Mouse (Mus musculus): ENCODE data around the gene Cyp4f14.

Gene Cyp4f14

DNA sequence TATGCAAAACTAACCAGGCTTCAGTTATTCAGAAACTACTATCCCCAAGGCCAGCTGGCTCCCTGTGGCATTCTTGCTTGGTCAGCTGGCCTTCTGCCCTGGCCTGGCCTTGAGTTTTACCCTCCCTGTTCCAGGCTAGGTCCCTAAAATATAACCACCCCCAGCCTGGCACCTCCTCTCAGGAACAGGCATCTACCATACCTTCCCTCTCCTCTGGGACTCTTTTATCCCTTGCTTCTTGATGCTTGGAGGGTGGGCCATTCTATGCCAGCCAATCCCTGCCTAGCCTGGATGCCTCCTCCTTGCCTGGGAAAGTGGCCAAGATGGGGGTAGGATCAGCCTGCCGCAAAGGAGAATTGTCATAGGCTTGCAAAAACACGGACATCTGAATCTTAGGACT lies at the start of gene Cyp4f14:
Gene Cyp4f14 (minus strand): TSS at position 212 of the 400 bp plus-strand sequence.
- DNase-seq (ENCODE audit: low spot score in 2 of 2): no peak

DNA sequence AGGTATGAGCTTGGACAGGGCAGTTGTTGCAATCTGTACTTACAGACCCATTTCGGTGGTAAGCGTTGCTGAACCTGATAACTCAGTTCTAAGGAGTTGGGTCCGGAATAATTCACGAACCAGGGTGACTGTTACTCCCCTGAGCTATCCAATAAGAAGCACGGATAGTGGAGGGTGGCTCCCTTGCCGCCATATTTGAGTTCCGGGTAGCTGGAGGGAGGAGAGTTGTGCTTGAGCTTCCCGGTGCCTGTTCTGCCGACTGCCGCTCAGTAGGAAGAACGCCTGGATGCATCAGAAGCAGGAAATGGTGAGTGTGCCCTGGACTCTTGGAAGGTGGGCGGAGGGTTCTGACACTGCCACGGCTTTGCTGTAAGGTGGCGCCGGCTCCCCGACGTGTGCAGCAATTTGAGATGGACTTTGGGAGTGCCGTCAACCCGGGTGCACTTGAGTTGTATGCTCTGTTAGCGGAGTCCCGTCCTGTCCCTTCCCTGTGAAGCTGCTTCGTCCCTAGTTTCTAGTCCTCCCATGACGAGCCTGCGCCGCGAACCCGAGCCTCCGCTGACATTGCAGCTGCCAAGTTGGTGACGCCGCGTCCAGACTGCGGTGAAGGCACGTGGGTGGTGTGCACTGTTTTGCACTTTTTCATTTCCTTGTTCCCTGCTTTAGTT lies 48.6 kb upstream of the Cyp4f14 start, which contains the start of gene Zfp472:
Gene Zfp472 (plus strand): TSS at position 192 of the 668 bp plus-strand sequence.
- DNase-seq (ENCODE audit: low spot score in 2 of 2): peak; percentile 81 to 88

GRCm38 (mm10) chr17:32965253-32965622 lies 48.1 kb upstream of the Cyp4f14 start:
- DNase-seq (ENCODE audit: low spot score in 2 of 2): no peak

- DNase-seq (ENCODE audit: low spot score in 2 of 2): peak; percentile 54 to 83
These were observed 34.3 kb upstream of the Cyp4f14 start for GRCm38 (mm10) chr17:32951441-32951840.

- no peak for DNase-seq (ENCODE audit: low spot score in 2 of 2)
These were observed 33.9 kb upstream of the Cyp4f14 start for GRCm38 (mm10) chr17:32951006-32951405.

DNA sequence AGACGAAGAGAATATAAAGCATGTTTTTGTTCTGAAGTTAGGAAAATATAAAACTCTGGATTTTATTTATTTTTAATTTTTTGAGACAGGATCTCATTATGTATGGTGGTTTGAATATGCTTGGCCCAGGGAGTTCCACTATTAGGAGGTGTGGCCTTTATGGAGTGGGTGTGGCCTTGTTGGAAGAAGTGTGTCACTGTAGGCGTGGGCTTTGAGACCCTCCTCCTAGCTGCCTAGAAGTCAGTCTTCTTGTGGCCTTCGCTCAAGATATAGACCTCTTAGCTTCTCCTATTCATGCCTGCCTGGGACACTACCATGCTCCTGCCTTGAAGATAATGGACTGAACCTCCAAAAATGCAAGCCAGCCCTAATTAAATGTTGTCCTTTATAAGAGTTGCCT lies 33.0 kb upstream of the Cyp4f14 start:
- no peak for DNase-seq (ENCODE audit: low spot score in 2 of 2)

GRCm38 (mm10) chr17:32947215-32947914 lies 30.2 kb upstream of the Cyp4f14 start, which contains the start of gene Cyp4f13:
Gene Cyp4f13, minus strand, starts transcription at chr17:32947402.
- DNase-seq (ENCODE audit: low spot score in 2 of 2): peak; percentile 88 to 90

DNA sequence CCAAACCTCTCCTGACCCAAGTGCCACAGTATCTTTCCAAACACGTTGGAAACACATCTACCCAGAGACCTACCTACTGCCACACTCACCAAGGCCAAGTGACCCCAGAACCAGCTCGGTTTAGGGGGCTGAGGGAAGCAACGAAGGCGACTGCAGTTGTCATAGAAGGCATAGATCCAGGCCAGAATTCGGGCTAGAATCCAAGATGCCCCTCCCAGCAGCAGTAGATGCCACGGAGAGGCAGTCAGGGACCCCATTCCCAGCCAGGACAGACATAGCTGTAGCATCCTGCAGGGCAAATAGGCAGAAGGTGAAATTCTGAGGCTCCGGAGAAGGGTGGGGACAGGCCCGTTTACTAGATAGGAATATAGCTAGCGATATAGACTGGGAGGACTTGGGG lies 29.6 kb upstream of the Cyp4f14 start:
- no peak for DNase-seq (ENCODE audit: low spot score in 2 of 2)

DNA sequence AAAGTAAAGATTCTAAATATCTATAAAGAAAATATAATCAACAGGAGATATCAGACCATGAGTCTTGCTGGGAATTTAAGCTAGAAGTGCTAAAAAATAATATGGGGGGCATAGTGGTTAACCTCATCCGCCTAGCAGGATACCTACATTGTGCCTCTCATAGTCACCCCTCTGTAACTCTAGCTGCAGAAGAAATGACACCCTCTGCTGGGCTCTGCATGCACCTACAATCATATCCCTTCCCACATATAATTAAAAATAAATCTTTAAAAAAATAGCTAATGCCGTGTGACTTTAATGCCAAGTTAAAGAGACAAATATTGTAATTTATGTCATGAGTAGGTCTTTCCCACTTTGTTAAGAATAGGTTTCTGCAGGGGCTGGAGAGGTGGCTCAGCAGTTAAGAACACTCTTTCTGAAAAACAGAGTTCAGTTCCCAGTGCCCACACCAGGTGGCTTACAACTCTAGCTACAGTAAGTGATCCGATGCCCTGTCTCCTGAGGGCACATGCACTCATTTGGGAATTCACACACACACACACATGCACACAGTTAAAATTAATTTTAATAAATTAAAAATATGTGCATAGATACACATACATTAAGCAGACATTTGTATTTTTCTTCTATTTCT lies 27.4 kb upstream of the Cyp4f14 start:
- no peak for DNase-seq (ENCODE audit: low spot score in 2 of 2)

DNA sequence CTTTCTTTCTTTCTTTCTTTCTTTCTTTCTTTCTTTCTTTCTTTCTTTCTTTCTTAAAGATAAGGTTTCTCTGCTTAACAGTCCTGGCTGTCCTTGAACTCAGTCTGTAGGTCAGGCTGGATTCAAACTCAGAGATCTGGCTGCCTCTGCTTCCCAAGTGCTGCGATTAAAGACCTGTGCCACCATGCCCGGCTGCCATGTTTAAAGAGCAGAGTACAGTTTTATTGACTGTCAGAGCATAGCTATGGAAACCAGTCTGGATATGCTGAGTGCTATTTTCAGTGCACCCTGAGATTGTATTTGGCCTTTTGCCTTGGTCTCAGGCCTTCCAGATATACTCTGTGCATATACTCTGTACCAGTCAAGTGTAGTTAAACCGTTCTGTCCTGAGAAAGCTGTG lies 26.5 kb upstream of the Cyp4f14 start:
- DNase-seq (ENCODE audit: low spot score in 2 of 2): no peak

GRCm38 (mm10) chr17:32939831-32940230 lies 22.7 kb upstream of the Cyp4f14 start:
- DNase-seq (ENCODE audit: low spot score in 2 of 2): no peak

GRCm38 (mm10) chr17:32927803-32928202 lies 10.7 kb upstream of the Cyp4f14 start:
- DNase-seq (ENCODE audit: low spot score in 2 of 2): no peak

- peak; percentile 53 to 56 for DNase-seq (ENCODE audit: low spot score in 2 of 2)
These were observed 7.6 kb upstream of the Cyp4f14 start for GRCm38 (mm10) chr17:32924658-32925312.

DNA sequence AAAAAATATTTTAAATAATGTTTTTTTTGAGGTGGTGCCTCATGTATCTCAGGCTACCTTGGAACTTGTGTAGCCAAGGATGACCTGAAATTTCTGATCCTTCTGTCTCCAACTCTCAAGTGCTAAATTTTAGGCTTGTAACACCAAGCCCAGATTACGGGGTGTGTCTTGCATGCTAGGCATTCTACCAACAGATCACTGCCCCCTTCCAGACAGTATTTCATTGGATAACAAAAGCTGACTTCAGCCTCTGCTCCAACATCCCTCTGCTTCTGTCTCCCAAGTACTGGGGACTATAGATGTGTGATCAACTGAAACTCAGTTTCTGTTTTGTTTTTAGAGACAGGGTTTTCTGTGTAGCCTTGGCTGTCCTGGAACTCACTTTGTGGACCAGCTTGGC lies 6.5 kb upstream of the Cyp4f14 start:
- no peak for DNase-seq (ENCODE audit: low spot score in 2 of 2)

GRCm38 (mm10) chr17:32919123-32919522 lies 2.0 kb upstream of the Cyp4f14 start:
- DNase-seq (ENCODE audit: low spot score in 2 of 2): no peak

DNA sequence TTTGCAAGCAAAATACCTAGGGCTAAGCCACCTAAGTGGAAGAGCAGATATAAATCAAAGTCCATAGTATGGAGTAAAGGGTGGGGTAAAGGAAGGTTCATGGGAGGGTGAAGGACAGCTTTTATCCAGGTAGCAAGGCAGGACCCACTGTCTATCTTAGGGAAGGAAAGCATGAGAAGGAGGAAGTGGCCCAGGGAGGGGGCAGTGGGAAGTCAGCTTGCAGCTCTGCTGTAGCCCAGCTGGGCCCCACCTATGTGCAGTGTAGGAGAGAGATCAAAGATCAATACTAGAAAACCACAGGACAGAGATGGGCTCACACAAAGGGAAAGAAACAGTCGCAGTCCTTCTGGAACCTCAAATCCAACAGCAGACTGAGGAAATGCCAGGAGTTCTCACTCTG lies 1.1 kb downstream of the Cyp4f14 start:
- DNase-seq (ENCODE audit: low spot score in 2 of 2): no peak

- no peak for DNase-seq (ENCODE audit: low spot score in 2 of 2)
These were observed 11.0 kb downstream of the Cyp4f14 start for GRCm38 (mm10) chr17:32906172-32906571.

GRCm38 (mm10) chr17:32905239-32905638 lies 11.9 kb downstream of the Cyp4f14 start:
- peak in 1 of 2 experiments; percentile 26 for DNase-seq (ENCODE audit: low spot score in 2 of 2)

- no peak for DNase-seq (ENCODE audit: low spot score in 2 of 2)
These were observed 12.7 kb downstream of the Cyp4f14 start for GRCm38 (mm10) chr17:32904414-32904813.

GRCm38 (mm10) chr17:32901751-32902525 lies 15.2 kb downstream of the Cyp4f14 start:
- no peak for DNase-seq (ENCODE audit: low spot score in 2 of 2)

DNA sequence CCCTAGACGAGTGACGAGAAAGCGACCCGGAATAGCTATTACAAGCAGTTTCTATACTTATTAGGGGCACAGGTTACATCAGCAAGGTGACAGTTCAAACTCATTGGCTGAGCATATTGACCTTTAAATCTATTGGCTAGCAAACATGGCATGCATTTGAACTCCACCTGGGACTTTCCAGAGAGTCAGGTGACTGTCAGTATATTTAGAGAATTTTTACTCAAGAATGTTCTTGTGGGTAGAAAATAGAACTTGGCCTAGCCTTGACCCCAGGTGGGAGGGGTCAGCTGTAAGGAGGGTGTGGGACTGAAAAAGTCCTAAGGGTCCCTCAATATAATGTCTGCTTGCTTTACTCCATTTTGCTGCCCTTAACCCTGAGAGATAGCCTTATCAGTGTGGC lies 21.7 kb downstream of the Cyp4f14 start:
- no peak for DNase-seq (ENCODE audit: low spot score in 2 of 2)

Measured in frontal cortex, postnatal 14 days (tissue).